Mouse (Mus musculus) activated CD4-positive, CD25-positive, alpha-beta regulatory T cell, adult 4 months (primary cell): ENCODE data around the gene Gadd45gip1. TPM values are rescaled to one million over a fixed set of nuclear protein-coding genes. Genes with fewer than 3 reads are reported as not detected.

Experiments
- ATAC-seq: one replicate; pipeline ENCODE4 v1.8.0; 2017
- polyA plus RNA-seq, 2 experiments: library from polyadenylated mRNA; unstranded; fragments of 100-300 nt; shearing (Covaris generic); gene quantifications; one replicate each; pipeline ENCODE4 v1.2.1; 2017

The Gadd45gip1 gene
- 10 to 100 TPM; 18.5 to 21.5 TPM for polyA plus RNA-seq

DNA sequence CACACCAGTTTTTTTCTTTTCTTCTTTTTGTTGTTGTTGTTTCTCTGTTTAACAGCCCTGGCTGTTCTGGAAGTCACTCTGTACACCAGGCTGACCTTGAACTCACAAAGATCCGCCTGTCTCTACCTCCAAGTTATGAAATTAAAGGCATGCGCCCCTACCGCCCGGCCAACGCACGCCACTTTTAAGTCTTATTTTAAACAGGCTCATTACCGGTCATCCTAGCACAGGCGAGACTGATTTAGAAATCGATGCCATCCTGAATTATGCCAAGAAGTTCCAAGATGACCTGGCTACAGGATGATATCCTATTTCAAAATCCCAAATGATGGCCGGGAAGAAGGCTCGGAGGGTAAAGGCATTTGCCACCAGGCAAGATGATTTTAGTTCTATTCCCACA, at the start of gene Gadd45gip1:
Gene Gadd45gip1 (plus strand): TSS at position 33 of the 400 bp plus-strand sequence.
- ATAC-seq: peak; percentile 58

DNA sequence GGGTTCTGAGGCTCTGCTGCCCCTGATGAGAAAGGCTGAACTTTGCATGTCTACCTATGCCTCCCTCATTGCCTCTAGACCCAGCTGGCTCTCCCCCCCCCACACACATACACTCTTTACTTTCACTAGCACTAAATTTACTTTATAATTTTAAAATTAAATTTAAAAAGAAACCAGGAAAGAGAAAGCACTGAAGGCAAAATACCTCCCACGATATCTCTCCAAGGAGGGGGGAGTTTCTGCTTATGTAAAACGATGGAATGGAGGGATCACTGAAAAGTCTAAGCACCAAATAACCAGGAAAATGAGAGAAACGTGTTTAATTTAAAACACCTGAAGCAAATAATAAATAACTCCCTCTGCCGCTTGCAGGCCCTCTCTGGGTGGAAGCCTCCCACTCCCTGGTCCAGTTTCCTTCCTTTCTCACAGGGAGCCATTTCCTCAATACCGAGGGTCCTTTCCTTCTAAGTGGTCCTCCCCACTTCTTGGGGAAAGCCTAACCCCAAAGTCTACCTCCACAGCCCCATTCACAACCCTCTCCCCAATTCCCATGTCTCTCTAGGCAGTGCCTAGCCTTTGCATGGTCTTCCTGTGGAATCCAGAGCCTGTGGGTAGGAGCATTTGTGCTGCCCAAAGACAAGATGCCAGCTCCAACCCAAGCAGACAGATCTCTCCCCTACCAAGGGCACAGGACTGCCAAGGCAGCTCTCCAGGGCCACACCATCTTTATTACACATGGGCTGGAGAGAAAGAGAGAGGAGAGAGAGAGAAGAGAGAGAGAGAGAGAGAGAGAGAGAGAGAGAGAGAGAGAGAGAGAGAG, 49.4 kb upstream of the Gadd45gip1 start:
- no peak for ATAC-seq

DNA sequence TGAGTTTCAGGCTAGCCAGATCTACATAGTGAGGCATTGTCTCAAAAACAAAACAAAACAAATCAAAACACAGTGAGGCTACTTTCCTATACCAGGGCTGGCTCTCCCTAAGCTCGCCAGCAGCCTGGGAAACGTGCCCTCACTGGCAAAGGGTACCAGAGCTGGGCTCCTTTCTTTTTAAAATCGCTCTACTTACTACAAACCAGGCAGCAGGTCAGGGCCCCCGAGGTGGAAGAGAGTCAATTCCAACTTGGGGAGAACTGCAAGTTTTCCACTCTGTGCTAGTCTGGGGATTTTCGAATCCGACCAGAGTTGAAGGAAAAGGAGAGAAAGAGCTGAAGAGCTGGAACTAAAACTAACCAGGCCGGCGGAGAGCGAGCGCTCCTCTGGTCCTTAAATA, 48.6 kb upstream of the Gadd45gip1 start:
- no peak for ATAC-seq

DNA sequence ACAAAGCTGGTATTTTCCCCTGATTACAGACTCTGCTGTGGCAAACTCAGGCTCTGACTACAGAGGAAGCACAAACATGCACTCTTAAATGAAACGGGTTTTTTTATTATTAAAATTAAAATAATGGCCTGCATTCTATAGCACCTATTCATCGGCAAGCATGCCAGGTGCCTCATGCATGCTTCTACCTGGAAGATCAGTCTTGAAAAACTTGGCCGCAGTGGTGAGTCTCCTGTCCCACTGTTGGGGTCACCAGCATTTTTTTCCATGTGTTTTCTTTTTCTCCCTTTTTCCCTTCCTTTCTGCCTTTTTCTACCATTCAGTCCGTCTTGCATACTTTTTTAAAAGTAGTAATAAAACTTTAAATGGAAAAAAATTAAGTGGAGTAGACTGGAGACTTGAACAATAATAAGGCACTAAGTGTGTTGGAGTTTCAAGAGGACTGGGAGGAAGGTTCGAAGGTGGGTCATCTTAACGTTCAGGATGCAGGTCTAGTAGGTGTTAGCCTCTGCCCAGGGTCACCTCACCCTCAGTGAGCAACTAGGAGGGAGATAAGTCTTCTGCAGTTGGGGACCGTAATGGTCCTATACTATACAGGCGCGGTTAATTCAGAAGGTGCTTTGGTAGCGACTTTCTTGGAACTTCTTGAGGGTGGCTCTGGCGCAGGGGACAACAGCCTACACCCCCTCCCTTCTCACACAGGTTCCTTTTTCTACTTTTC, 48.0 kb upstream of the Gadd45gip1 start:
- ATAC-seq: no peak

GRCm38 (mm10) chr8:84783919-84784581, 47.3 kb upstream of the Gadd45gip1 start:
- ATAC-seq: no peak

GRCm38 (mm10) chr8:84784681-84785505, 46.4 kb upstream of the Gadd45gip1 start:
- ATAC-seq: no peak

GRCm38 (mm10) chr8:84785506-84785755, 45.9 kb upstream of the Gadd45gip1 start:
- ATAC-seq: no peak

GRCm38 (mm10) chr8:84785756-84786677, 45.3 kb upstream of the Gadd45gip1 start:
- ATAC-seq: no peak

- ATAC-seq: no peak
Observed at GRCm38 (mm10) chr8:84786801-84787467, 44.4 kb upstream of the Gadd45gip1 start.

GRCm38 (mm10) chr8:84787523-84788302, 43.6 kb upstream of the Gadd45gip1 start:
- no peak for ATAC-seq

GRCm38 (mm10) chr8:84788896-84789295, 42.4 kb upstream of the Gadd45gip1 start:
- ATAC-seq: no peak

DNA sequence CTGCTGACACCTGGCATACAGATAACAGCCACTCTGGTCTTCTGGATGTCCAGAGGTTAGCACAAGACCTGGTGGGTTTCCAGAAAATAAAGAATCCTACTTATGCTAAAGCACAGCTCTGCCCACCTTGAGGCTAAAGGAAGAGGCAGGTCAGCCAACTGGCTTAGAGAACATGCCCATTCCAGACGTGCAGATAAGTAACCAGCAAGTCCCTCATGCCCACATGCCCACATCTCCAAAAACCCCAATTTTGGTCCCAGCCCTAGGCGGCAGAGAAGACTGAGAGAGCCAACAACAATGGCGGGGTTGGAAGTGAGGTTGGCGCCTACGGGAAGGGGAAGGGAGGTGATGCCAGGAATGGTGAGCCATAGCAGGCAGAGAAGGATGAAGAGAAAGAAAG, 42.0 kb upstream of the Gadd45gip1 start:
- ATAC-seq: no peak

DNA sequence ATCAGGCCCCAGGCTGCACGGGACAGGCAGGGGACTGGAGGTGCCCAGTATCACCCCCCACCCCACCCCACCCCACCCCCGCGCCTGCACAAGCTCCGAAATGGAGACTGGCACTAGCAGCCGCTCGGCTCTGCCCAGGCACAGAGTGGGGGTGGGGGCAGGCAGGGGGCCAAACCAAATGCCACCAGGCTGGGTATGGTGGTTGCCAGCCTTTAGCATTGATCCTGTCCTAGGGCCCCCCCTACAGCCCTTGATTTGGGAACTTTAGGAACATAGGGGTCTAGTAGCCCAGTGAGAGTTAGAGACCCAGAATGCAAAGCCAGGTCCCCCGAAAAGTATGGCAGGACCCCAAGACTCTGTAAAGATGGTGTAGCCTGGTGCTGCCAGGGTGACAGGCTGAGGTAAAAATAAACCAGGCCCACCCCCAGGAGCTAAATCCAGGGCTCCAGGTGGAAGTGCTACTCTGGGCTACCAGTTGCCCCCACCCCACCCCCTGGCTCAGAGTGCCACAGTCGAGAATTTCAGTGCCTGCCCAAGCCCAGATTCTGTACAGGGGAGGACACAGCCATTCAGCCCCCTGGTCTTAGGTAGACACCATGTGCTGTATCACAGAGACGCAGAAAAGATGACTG, 41.4 kb upstream of the Gadd45gip1 start:
- no peak for ATAC-seq

GRCm38 (mm10) chr8:84790537-84790936, 40.8 kb upstream of the Gadd45gip1 start:
- ATAC-seq: no peak

GRCm38 (mm10) chr8:84792429-84792947, 38.8 kb upstream of the Gadd45gip1 start:
- ATAC-seq: no peak

GRCm38 (mm10) chr8:84793134-84793533, 38.2 kb upstream of the Gadd45gip1 start:
- ATAC-seq: no peak

DNA sequence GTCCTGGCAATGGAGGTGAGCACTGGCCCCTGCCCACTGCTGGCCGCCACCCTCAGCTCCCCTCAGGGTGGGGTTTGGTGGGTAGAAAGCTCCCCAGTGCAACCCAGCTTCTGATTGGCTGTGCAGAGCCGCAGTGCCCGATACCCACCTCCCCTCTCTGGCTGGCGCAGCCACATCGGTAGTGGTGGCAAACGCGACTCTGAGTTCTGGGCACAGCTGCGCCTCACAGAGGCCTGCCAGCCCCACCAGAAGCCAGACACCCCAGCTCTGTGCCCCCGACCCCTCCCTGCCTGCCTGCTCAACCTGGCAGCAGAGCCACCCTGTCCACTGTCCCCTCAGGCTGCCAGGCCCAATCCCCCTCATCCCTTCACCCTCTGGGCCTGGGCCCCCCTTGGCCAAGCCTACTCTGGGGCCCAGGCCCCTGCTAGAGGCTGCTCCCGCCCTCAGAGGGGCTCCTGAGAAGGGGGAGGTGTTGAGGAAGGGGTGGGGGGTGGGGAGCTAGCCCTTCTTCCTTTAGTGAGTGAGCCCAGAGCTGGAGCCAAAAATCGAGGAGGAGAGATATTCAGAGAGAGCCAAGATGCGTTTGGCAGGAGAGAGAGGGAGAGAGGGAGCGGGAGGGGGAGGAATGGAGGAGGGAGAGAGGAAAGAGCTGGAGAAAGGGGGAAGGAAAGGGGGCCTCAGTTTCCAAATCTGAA, 37.4 kb upstream of the Gadd45gip1 start:
- ATAC-seq: no peak

DNA sequence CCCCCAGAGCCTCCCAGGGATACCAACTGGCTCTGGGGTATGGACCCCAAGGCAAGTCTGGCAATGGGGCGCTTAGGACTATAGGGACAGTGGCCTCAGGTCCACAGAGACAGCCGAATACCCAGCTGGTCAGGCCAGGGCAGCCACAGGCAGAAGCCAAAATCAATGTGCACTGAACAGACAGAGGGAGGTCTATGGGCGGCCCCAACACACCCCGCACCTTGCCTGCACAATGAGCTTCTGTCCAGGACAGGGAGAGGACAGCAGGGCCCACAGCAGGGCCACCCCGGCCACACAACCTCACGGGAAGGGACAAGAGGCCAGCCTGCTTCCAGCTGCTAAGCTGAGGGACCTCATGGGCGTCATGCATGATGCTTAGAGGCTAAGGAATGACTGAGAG, 36.8 kb upstream of the Gadd45gip1 start:
- ATAC-seq: no peak
